Mouse (Mus musculus) 3T3-L1 (cell line): ENCODE measurements around the gene Pias1.

Source experiments
- DNase-seq: peaks from one replicate; pipeline ENCODE4 v3.0.0-alpha.2; 2015; ENCODE audit warnings: low read depth, low spot score

The Pias1 gene

DNA sequence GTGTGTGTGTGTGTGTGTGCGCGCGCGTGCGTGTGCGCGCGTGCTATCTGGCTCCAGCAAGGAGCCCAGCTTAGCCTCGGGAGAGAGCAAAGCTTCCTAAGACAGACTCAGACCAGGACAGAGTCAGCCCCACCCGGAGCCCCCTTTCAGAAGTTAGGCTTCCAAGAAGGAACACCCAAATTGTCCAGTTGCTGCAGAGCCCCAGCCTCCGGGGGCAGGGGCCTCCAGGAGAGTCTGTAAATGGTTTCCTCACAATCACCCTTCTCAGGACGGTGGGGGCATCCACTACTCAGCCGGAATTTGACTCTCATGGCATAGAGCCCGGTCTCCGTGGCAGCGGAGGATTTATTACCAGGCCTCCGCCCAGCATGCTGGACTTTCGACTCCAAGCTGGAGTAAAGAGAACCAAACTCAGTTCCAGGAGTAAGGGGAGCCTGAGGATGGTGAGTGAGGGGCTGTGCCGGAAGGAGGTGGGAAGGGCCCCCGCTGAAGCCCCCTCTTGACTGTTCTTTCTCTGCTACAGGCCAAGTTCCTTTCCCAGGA is 129.9 kb downstream of the Pias1 start, which contains the start of gene Calml4:
Gene Calml4 (plus strand): TSS at position 362 of the 543 bp plus-strand sequence.
- peak; percentile 84 for DNase-seq

DNA sequence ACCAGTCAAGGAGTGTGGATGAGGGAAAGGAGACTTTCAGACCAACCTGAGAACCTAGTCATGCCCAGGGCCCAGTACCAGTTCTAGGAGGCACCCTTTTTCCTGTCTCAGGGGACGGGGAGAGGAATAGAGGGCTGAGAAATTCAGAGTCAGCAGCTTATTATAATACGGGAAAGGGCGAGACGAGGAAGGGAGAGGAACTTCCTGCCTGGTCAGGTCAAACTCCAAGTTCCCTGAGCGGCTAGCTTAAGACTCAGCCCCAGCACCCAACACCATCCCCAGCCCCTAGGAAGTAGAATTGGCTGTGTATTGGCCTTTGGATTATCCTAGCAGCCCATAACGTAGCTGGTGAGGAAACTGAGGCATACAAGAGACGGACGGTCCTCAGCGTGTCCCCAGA is 130.5 kb downstream of the Pias1 start:
- no peak for DNase-seq

DNA sequence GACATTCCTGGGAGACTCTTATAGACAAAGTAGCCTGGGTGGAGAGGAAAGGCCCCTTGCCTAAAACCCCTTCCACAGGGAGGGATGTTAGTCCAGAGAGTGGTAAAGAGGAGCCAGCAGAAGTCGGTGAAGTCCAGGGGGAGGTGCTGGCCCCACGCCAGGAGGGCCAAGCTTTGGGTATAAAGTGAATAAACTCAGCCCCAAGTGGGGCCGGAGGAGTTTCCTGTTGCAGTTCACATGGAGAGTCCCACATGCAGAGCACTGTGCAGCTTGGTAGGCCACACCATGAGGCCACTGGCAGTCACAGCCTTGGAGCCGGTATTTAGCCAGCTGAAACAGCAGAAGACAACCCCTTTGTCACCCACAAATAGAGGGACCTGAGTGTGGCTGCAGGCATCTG is 133.2 kb downstream of the Pias1 start:
- DNase-seq, result no peak

DNA sequence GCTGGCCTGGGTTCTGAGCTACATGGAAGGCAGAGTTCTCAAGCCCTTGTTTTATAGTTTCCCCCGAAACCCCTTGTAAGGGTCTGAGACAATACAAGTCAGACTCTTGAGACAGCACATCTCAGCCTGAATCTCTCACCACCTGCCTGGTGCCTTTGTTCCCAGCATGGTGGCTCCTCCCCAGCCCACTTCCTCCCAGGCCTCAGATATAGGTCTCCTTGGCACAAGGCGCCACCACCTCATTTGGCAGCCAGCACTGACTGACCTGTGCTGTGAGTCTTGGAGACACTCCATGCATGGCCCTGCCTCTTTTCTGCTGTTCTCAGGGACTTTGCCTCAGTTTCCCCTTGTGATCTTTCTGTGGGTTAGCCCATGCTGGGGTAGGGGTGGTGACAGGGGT is 136.2 kb downstream of the Pias1 start:
- no peak for DNase-seq

DNA sequence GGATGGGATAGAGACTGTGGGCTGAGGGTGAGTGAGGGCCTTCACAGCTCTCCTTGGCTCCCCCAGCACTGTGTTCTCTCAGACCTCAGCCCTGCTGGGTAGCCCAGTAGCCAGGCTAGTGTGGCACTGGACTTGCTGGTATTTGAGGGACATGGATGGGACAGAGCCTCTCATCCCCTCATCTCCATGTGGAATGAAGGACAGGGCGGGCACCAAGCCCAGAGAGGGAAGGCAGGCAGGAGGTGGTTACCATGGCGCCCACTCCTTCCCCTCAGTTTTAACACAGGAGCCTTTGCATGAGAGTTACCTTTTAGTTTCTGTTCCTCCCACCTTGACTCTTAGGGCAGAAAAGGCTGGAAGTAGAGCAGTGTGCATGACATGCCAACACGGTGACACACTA is 139.1 kb downstream of the Pias1 start:
- no peak for DNase-seq

DNA sequence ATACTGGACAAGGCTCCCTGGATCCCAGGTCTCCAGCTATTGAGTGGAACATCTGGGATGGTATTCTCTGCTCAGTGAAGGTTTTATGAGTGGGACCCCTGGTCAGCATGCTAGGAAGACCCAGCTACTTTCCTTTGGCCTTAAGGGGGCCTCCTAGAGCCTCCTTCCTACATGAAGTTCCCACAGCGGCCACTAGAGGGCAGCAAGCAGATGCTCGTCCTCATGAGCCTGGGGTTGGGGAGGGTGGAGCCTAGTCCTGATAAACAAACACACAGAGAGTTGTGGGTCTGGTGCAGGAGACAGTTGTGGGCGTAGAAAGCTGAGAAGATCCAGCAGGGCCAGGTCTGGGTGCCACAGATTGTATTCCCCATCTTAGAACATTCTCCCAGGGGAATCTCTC is 140.0 kb downstream of the Pias1 start:
- DNase-seq, result peak; percentile 92

DNA sequence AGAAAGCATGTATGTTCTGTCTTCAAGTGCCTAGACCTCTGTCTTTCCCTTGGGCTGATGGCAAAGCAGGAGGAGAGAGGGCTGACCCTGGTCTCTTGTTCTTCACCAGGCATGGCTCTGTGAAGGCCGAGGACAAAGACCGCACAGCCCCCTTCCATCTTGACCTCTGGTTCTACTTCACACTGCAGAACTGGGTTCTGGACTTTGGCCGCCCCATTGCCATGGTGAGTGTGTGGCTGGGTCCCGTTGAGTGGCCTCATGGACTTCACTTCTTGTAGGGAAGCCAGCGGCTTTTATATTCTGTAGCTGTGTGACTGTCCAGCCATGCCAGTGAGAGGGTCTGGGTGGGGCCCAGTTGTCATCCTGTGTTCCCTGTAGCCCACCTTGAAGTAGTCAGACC is 143.3 kb downstream of the Pias1 start:
- DNase-seq, result no peak

DNA sequence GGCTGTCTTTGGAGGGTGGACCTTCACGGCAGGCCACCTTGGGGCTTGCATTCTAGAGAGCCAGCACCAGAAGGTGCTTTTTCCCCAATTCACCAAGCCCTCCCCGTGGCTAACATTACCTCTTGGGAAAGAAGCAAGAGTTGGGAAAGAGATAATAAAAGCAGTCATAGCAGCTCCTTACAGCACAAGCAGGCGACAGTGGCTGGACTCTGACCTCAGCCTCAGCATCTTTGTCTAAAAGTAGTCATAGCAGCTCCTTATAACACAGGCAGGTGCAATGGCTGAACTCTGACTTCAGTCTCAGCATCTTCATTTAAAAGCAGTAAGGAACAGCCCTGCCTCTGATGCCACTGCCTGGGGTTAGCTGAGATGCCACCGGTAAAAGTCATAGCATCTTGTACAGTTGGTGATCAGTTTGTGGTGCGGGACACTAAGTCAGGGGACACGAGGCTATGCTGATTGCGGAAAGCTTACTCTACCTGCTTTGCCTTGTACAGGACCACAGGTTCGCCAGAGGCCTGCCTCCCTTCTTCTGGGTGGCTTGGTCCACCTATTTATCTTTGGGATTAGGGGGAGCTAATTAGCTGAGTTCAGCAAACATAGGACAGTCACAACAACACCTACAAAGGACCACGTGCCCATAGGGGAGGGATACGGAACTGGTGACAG is 144.2 kb downstream of the Pias1 start:
- DNase-seq, result no peak

DNA sequence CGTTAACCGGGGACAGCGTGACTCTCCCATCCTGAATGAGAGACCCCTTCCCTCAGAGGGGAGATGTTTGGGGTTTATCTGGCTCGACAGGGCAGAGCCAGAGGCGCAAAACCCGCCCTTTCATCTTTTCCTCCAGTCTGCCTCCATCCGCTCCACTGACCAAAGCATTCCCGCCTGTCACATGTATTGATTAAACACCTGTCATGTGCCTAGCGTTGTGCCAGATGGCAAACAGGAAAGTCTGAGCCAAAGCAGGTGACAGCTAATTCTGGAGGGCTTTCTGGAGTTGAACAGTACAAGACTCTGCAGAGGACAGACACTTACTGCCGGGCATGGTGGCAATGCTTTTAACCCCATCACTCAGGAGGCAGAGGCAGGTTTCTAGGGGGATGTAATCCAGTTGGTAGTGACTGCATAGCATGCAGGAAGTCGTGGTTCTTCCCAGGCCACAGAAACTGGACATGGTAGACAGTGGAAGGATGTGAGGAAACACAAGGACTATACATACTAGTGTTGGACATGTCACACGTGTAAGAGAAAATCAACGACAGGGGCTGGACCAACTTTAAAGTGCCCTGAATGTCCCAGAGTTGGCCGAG is 148.5 kb downstream of the Pias1 start:
- DNase-seq, result peak; percentile 36

DNA sequence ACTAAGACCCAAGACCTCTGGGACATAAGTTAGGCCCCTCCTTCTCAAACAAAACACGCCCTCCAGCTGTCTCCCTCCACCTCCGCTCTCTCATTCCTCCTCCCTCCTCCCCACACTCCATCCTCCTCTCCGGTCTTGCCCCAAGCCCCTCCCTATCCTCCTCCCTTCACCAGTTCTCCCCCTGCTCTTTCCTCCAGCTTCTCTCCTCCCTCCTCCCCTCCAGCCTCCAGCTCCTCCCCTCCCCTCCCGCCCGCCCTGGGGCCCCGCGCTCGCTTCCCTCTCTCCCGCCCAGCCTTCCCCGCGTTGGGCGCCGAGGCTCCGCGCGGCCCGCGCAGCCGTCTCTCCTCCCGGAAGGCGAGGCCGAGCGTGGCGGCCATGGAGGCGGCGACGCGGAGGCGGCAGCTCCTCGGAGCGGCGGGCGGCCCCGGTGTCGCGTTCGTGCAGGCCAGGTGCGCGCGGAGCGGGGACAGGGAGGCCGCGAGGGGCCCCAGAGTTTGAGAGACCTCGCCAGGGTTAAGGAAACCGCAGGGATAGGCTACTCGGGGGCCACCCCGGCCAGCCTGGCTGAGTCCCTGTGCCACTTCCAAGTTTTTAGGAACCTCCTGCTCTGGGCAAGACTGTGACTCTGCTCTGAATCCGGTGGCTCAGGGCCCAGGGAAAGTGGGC is 149.1 kb downstream of the Pias1 start, which contains the start of gene Cln6:
Gene Cln6 (plus strand): TSS at position 280 of the 666 bp plus-strand sequence.
- DNase-seq, result peak; percentile 90

DNA sequence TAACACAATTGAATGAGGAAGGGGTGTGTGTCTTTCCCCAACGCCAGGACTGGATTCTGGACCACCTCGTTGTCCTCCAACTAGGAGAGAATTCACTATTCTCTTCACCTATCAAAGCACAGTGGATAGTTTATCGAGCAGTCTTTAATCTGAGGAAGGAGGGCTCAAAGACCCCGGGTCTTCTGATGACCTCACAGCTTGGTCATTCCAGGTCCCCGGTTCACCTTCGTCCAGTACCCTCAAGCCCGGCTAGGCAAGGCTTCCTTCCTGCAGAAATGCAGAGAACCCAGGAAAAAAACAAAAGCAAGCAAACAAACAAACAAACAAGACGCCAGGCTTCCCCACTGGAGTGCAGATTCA is 149.6 kb downstream of the Pias1 start:
- DNase-seq, result no peak

DNA sequence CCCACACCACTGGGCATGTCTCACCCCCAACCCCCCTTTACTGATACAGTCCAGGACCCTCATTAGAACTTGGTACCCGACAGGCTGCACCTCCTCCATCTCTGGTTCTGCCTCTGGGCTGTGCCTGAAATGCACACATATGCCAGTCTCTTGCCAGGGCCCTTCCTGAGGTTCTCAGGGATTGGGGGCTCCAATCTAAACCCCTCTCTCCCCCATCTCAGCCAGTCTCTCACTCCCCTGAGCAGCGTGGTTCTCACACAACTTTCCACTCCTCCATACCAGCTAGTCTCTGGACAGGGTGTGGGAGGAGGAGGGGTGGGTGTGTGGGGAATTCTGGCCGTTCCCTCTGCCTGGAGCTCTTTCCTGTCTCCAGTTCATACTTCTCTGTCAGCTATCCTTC is 150.1 kb downstream of the Pias1 start:
- DNase-seq, result no peak

DNA sequence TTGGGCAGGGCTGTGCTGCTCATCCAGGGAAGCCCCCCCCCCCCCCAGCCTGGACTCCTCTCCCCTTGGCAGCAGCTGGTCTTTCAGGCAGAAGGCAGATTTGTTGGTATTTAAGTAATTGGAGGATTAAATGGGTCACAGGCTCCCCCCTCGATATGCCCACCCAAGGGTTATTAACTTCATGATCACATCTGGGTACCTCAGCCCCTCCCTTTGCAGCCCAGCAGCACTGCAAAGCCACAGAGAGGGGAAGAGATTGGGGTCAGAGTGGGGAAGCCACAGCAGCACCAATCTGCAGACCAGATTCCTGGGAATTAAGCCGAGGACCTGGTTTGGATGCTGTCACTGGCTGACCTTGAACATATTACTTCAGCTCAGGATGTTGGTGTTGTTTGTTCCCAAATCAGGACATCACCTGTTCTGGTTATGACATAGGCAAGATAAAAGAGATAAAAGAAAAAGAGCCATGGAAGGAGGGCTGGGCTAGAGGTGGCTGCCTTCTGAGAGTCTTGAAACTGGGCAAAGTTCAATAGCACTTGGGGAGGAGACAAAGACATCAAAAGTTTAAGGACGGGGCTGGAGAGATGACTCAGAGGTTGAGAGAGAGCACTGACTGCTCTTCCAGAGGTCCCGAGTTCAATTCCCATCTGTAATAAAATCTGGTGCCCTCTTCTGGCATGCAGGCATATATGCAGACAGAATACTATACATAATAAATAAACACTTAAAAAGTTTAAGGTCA is 151.8 kb downstream of the Pias1 start:
- peak; percentile 57 for DNase-seq

DNA sequence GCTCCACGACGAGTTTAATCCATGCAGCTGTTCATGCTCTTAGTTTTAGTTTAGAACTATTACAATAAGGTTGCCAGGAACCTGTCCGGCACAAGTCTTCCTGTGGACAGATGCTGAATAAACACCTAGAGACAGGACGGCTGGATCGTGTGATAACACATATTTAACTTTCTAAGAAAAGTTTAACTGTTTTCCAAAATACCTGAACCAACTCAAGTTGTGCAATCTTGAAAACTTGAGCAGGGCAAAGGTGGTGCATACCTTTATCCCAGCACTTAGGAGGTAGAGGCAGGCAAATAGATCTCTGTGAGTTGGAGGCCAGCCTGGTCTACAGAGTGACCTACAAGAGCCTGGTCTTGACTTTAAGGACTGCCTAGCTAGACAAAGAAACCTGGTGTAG is 152.8 kb downstream of the Pias1 start:
- DNase-seq, result no peak

DNA sequence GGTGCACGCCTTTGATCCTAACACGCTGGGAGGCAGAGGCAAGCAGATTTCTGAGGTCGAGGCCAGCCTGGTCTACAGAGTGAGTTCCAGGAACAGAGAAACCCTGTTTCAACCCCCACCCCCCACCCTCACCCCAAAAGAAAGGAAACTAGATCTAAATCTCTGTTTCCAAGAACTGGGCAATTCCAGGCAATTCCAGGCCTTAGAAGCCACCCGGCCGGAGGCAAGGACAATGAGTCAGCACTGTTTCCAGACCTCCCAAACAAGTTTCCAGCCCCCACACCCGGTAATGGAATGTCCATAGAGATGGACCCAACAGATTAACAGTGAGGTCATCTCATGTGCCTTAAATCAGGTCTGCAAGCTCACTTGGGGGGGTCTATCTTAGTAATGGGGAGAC is 157.8 kb downstream of the Pias1 start:
- DNase-seq, result peak; percentile 70

DNA sequence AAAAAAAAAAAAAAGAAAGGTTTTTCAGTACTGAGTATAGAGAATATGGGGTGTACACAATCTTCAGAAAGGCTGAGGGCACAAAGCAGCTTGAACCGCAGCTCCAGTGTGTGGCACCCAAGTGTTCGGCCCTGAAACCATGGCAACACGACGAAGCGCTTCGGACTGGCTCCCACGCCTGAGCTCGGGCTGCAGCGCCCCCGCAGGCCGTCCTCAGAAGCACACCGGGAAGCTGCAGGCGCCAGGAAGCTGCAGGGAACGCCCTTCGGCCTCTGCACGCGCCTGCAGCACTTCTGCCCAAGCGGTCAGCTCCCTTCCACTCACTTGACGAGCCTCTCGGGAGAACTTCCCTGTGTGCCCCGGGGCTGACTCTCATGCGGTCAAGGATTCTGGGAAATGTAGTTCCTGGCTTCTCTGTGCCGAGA is 159.1 kb downstream of the Pias1 start:
- DNase-seq, result peak; percentile 99
